Mouse (Mus musculus) thymus, adult 2 months (tissue): ENCODE measurements around the gene Shank2.

ENCODE experiments used
- CTCF ChIP-seq: fragments of 200-500 bp; IDR thresholded peaks from 2 replicates; pipeline ENCODE4 v1.5.1; 2012; ENCODE audit warnings: mild to moderate bottlenecking, control low read depth, low read length, moderate library complexity, borderline replicate concordance; ENCODE audit not compliant: control insufficient read depth, poor library complexity, insufficient read depth; ENCODE audit errors: extremely low read depth
- POLR2A ChIP-seq: fragments of 200-500 bp; IDR thresholded peaks from 2 replicates; pipeline ENCODE4 v1.6.1; 2012; ENCODE audit warnings: mild to moderate bottlenecking, low read length, control low read depth, moderate library complexity; ENCODE audit not compliant: control insufficient read depth, poor library complexity, insufficient read depth; ENCODE audit errors: extremely low read depth

GRCm38 (mm10) chr7:144102222-144102980 is 100.7 kb downstream of the Shank2 start:
- TF ChIP-seq POLR2A, result no peak
- TF ChIP-seq CTCF, result no peak
